Mouse (Mus musculus) inflammation-experienced regulatory T-cells, adult 6 months (primary cell): ENCODE results near the gene Hes1. TPM values are rescaled to one million over a fixed set of nuclear protein-coding genes. Genes with fewer than 3 reads are reported as not detected.
A peak's percentile ranks its signal among the peaks of the same experiment; 100 is the strongest.

Experiments
- ATAC-seq: one replicate; pipeline ENCODE4 v1.8.0; 2017
- polyA plus RNA-seq, 3 experiments: library from polyadenylated mRNA; unstranded; fragments of 100-300 nt; shearing (Covaris generic); gene quantifications; one replicate each; pipeline ENCODE4 v1.2.1; 2017

The Hes1 gene
- under 1 TPM in 1 of 3 experiments, not detected in 2; 0.40 TPM for polyA plus RNA-seq

- ATAC-seq, result peak; percentile 59
Measured at GRCm38 (mm10) chr16:30063984-30064453, at the start of gene Hes1. TSS of gene Hes1 (plus strand) at chr16:30064384.

DNA sequence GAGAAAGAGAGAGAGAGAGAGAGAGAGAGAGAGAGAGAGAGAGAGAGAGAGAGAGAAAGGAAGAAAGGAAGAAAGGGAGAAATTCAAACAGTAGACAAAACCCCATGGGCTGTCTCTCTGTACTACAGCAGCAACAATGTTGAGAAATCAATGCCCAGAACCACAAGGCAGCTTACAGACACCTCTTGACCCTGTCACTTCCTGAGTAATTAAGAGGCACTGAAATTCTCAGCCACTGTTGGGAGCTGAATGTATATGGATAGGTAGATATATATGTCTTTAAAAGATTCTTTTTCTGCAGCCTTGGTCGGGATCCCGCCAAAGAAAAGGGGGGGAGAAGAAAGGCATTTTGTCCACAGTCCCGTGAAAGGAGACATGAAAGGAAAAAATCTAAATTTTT lies 48.1 kb upstream of the Hes1 start:
- ATAC-seq, result no peak

DNA sequence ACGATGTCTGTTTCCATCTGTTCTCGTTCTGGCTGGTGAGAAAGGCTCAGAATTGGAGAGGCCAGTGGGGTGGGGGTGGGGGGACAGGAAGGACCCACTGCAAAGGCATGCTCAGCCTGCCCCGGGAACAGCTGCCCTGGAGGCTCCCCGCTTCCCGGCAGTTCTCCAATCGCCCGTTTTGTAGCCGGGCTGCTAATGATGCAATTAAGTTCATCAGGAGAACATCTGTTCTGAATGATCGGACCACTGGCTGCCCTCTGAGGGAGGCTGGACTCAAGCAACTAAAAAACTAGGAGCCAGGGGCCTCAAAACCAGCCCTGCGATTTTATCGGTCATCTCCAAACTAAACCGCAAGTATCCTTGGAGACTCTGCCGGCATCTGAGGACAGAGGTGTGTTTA lies 44.1 kb upstream of the Hes1 start:
- no peak for ATAC-seq

DNA sequence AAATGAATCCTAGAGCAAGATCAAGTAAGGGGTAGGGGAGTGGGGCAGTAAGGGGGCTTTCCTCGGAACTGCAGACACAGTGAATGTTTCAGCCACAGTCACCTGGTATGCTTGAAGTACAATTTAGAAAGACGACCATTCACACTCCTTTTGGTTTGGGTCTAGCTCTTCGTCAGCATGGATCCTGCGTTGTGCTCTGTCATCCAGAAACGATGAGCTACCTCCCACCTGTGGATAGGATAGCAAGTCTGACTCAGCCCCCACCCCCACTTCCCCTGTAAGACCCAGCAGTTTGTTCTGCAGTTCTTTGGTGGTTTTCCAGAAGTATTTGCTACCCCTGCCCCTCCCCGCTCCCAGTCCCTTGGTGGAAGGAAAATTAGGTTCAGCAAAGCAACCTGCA lies 41.8 kb upstream of the Hes1 start:
- ATAC-seq, result no peak

GRCm38 (mm10) chr16:30022890-30023797 lies 41.0 kb upstream of the Hes1 start:
- no peak for ATAC-seq

DNA sequence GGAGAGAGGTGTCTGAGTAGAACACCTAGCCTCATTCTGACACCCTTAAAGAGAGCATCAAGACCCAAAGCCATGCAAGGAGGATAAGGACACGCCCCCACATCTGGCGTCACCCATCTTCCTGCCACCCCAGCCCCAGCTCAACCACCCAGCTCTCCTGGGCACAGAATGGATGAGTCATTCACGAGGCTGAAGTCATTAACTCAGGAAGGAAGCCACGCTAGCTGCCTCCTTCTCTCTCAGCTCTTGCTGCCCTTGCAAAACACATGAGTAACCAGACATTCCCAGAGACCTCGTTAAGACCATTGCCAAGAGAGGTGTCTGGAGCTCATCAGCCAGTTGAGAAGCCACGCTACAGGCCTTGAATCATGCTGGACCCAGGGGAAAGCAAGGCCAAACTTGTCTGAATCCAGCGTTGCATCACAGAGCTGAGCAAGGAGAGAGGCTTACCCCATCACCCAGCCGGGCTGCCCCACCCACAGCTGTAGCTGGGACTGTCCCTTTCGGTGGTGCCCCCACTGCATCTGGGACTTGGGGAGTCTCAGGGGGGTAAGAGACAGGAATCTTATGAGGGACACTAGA lies 39.4 kb upstream of the Hes1 start:
- ATAC-seq, result peak; percentile 94

GRCm38 (mm10) chr16:30028184-30028583 lies 36.0 kb upstream of the Hes1 start:
- no peak for ATAC-seq

DNA sequence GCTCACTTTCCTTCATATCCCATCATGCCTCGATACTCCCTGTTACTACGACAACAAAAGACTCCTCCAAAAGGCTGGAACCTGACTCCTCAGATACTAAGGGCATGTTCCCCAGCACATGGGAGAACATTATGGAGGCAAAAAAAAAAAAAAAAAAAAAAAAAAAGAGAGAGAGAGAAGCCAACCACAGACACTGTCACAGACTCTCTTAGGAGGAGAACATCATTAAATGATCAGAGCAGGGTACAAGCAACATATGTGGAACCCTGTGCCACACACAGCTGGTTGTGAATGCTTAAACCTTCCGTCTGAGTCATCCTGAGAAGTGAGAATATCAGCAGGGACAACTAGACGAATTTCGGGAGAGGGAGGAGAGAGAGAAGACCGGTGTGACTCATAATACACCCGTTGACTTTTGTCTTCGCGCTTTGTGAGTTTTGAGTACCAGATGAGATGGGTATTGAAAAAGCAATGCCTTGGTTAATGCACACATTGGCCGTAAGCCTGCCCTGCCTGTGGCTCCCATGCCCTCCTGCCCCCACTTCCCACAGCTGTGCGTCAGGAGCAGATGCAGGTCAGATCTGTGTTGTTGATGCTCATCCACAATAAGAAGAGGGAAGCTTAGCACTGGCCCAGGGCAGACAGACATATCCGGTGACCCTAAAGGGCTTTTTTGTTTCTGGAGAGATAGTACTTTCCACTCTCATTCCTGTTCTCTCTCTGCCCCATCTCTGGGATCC lies 34.8 kb upstream of the Hes1 start:
- no peak for ATAC-seq

DNA sequence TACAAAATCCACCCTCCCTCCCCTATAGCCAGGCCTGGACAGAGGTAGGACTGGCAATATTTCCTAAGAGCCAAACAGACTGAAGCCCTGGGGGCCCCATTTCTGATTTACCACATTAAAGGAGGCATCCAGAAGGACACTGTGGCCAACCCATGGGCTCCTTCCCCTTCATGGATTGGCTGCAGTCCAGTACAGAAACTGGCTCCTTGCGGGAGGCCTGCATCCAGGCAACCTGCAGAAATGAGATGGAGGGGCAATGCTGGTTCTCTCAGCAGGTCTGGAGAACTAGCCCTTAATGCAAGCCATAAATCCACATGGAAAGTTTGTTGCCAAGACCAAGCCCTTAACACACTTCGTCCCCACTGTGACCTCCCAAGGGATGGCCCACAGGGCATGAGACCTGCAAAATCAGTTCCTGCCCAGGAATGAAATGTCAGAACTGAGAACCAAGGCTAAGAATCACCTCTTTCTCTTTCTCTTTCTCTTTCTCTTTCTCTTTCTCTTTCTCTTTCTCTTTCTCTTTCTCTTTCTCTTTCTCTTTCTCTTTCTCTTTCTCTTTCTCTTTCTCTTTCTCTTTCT lies 31.8 kb upstream of the Hes1 start:
- no peak for ATAC-seq

DNA sequence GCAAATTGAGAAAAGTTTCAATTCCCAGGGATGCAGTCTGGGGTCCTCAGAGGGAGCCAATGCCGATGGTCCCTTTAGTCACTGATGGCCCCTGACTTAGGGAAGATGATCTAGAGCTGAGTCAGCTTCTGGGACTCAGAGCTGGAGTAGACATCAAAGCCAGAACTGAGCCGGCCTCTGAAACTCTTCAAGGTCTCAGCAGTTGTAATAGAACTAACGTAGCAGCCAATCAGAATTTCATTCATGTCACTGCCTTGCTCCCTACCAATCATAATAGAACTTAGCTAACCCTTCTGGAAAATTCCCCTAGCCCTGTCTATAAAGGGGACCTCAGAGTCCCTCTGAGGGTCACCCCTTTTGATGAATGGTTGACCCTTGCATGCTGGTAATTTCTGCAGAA lies 30.8 kb upstream of the Hes1 start:
- no peak for ATAC-seq

GRCm38 (mm10) chr16:30034001-30034400 lies 30.2 kb upstream of the Hes1 start:
- ATAC-seq, result no peak

- no peak for ATAC-seq
Measured at GRCm38 (mm10) chr16:30034521-30034920, 29.7 kb upstream of the Hes1 start.

DNA sequence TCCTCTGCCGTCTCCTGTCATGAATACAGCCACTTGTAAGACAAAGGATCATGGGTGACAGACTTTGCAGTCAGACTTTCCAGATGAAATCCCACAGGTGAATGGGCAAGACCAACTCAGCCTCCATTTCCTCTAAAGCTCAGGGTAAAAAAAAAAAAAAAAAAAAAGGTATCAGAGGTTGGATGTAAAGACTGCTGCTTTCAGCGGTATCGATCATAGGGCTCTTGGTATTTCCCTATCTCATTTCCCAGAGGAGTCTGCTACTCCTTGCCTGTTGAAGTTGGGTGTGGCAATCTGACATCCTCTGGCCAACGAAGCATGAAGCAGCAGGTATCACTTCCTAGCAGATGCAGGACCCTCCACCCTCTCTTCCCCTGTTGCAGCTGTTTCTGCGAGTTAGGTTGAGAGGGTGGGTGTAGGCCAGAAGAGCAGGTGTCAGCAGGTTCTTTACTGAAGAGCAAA lies 29.2 kb upstream of the Hes1 start:
- ATAC-seq, result no peak

- ATAC-seq, result no peak
Measured at GRCm38 (mm10) chr16:30036104-30036503, 28.1 kb upstream of the Hes1 start.

DNA sequence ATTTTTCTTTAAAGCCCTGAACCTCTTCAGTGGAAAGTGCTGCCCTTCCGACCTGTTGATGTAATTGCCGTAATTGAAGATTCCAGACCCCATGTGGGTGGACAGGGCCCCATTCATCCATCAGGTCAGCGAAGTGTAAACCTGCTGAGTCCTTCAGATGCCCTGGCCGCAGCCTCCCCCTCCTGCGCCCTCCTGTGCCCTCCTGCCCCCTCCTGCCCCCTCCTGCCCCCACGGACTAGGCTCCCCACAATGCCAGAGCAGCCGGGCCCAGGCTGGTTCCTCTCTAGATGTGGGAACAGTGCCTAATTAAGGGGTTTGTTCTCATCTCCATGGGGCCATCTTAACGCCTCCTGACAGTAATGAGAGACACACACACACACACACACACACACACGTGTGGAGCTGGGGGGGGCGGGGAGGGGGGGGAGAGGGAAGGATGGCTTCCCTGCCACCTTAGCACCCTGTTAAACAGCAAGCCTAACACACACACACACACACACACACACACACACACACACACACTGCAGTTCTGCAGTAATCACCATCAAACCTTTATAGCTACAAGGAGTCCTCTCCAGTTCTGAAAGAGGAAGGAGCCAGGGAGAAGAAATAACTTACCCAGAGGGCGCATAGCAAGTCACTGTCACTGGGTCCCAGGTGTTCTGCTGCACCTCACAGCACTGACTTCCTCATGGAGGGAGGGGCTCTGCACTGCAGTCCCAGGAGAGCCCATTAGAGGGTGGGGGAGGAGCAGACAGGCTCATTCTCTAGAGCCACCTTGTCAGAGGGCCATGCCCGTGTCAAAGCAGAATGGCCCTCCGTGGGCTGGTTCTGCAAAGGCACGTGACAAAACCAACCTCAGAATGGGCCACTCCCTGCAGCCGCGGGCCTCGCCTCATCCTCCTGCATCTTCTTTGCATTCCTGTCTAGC lies 25.3 kb upstream of the Hes1 start:
- ATAC-seq, result no peak

DNA sequence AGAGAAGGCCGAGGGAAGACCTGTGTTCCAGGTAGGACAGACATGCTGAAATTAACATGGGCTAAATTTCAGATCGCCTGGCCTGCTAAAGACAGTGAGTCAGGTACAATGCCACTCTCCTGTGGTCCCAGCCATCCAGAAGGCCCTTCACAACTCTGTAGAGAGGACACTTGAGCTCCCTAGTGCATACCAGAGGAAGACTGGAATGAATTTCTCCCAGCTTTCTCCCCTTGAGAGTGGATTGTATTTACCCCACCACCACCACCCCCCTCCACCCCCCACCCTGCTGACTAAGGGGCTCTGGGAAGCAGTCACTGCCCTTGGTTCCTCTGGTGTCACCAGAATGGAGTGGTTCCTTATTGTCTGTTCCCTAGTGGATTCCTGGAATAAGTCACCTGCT lies 24.3 kb upstream of the Hes1 start:
- ATAC-seq, result no peak

DNA sequence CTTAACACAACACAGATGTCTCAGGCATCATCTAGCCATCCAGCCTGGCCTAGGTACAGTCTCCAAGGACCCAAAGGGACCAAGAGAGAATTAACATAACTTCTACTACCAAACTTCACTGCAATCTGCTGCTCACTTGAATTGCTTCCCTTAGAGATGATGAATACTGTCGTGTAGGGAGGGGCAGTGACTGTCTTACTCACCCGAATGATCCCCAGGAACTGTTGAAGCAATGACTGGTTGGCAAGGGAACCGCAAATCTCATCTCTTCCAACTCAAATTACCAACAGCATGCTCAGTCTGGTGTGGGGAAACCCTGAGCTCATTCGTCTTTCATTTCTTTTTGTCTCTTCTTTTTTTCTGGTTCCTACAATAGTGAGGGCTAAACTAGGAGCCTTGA lies 21.3 kb upstream of the Hes1 start:
- no peak for ATAC-seq

DNA sequence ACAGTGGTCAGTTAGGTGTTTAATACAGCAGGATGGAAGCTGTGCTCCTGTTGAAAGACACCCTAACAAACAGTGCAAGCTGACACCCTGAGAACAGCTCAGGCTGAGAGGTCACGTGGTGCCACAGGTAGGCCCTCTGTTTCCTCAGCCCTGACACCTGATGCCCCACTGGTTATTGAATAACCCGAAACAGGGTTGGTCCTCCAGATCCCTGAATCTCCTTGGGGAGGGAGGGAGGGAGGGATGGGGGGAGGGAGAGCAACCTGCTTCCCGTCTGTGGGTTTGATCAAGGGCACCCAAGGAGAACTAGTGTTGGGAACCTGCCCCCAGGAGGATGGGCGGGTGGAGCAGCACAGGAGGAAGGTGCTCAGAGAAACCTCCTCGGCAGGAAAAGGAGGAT lies 18.6 kb upstream of the Hes1 start:
- ATAC-seq, result no peak

DNA sequence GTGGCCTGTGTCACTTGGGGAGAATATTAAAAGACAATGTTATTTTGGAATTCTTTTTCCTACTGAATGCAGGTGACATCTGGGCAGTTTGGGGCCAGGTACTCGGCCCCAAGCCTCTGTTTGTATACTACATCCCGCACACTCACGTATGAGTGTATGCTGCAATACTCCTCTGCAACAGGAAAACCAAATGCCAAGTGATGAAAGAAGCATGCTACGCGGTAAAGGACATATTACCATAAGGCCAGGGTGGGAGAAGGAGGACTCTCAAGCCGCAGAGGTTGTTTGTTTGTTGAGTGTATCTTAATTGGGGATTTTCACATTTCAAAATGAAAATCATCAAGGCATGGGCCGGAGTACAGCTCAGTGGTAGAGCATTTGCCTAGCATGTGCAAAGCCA lies 17.2 kb upstream of the Hes1 start:
- ATAC-seq, result no peak

DNA sequence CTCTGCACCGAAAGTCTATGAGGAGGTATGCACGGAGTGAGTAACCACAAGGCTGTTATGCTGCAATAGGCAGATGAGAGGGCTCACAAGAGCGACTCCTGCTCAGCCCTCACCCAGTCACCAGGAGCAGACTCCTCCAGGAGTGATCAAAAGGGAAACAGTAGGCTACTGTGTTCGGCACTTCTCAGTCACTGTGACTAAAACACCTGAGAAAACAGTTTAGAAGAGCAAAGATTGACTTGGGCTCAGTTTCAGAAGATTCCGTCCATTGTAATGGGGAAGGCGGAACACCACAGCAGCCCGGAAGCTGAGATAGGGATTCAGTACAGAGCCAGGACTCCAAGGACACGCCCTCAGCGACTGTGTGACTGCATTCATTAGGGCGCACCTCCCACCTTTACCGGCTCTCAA lies 16.8 kb upstream of the Hes1 start:
- ATAC-seq, result no peak

- ATAC-seq, result no peak
Measured at GRCm38 (mm10) chr16:30050767-30051490, 13.3 kb upstream of the Hes1 start.
